Mouse (Mus musculus) v-Abl transformed pro-B cells (cell line): Measurements from ENCODE around the gene Suds3.

Source experiments
- in situ Hi-C, 2 experiments: fragments of 400-800 bp; cut with MboI; formaldehyde crosslinking; loops; one replicate each; pipeline ENCODE4 v1.15.1; 2025; ENCODE audit not compliant: unreplicated experiment in 2 of 2

Suds3 gene

GRCm38 (mm10) chr5:117115836-117116366 lies at the start of gene Suds3:
TSS of gene Suds3 (minus strand) at chr5:117116113.
- in situ Hi-C loops = loop anchor here (5.0 to 25.0 kb wide), 11 partner anchors 41 to 1481 kb away; partner anchors contain the start of genes Pebp1 (in 1 of the 2) and Rab35 (in 1 of the 2)

DNA sequence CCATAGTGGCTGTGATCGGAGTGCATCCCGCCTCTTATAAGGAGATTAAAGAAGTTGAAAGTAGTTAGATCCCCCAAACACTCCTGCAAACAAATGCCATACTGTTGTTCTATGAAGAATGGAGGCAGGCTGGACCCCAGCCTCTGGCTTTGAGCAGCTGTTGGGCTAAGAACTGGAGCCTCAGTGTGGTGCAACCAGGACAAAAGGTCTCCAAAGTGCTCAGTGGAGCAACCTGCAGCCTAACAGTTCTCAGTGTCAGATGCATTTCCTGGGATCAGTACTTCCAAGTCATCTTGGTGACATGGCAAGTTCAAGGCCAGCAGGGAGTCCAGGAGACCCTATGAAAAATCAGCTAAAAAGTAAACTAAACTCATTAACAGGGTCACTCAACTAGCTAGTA lies 49.0 kb upstream of the Suds3 start:
- in situ Hi-C loops = loop anchor here in 1 of 2 experiments (5.0 kb wide), 1 partner anchor 48 kb away; the partner anchor contains the start of gene Suds3

DNA sequence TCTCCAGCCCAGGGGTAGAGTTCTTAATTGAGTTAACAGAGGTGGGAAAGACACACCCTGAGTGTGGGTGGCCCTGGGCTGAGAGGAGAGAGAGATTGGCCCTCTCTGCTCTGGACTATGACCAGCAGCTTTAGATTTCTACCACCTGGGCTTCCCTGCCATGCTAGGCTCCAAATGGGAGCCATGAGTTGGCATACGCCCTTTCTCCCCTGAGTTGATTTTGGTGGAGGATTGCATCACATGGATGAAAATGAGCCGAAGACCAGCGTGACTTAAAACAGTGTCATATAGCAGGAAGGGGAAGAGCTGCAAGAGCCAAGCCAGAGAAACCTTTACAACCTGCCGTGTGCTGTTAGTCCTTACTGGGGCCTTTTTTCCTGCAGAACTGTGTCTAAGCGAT lies 48.6 kb upstream of the Suds3 start:
- in situ Hi-C loops = loop anchor here in 1 of 2 experiments (5.0 kb wide), 1 partner anchor 47 kb away; the partner anchor contains the start of gene Suds3

GRCm38 (mm10) chr5:117163790-117164189 lies 47.9 kb upstream of the Suds3 start:
- in situ Hi-C loops = loop anchor here in 1 of 2 experiments (5.0 kb wide), 1 partner anchor 46 kb away; the partner anchor contains the start of gene Suds3

DNA sequence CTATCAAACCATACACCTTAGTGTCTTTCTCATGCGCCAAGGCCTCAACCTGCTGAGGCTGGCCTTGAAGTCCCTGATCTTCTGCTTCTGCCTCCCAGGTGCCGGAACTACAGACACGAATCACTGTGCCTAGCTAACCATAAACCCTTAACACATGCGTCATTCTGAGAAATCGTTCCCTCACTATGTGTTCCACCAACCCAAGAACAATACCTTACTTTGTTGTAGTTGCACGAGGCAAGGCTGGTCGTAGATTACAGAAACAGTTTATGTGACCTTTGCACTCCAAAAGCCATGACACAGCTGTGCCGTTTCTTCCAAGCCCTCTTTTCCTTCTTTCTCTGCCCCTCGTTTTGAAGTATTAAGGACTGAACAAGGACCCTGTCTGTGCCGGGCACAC lies 44.6 kb upstream of the Suds3 start:
- in situ Hi-C loops = loop anchor here in 1 of 2 experiments (5.0 kb wide), 1 partner anchor 43 kb away; the partner anchor contains the start of gene Suds3

DNA sequence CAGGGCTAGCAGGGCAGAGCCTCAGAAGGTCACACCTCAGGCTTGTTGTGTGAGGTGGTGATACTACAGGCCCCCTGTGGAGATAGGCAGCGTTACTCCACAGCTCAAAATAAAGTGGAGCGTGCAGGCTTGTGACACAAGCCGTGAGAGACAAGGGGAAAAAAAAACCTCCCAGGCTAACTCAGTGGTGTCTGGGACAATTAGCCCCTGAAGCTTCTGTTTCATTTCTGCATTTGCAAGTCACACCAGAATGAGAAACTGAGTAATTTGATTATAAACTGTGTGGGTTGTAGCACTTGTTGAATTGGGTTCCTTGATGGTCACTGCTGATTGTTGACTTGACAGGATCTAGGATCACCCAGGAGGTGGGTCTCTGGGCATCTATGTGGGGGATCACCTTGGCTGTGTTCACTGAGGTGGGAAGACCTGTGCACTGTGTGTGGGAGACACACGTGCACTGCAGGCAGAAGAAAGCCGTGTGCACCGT lies 43.9 kb upstream of the Suds3 start:
- in situ Hi-C loops = loop anchor here (5.0 kb wide), 1 partner anchor 43 kb away; the partner anchor contains the start of gene Suds3 (in 2 of the 2)

- in situ Hi-C loops = loop anchor here in 1 of 2 experiments (5.0 kb wide), 1 partner anchor 42 kb away; the partner anchor contains the start of gene Suds3
Measured at GRCm38 (mm10) chr5:117159326-117159725, 43.4 kb upstream of the Suds3 start.

- in situ Hi-C loops = loop anchor here in 1 of 2 experiments (5.0 kb wide), 1 partner anchor 41 kb away; the partner anchor contains the start of gene Suds3
Measured at GRCm38 (mm10) chr5:117158335-117159018, 42.6 kb upstream of the Suds3 start.

DNA sequence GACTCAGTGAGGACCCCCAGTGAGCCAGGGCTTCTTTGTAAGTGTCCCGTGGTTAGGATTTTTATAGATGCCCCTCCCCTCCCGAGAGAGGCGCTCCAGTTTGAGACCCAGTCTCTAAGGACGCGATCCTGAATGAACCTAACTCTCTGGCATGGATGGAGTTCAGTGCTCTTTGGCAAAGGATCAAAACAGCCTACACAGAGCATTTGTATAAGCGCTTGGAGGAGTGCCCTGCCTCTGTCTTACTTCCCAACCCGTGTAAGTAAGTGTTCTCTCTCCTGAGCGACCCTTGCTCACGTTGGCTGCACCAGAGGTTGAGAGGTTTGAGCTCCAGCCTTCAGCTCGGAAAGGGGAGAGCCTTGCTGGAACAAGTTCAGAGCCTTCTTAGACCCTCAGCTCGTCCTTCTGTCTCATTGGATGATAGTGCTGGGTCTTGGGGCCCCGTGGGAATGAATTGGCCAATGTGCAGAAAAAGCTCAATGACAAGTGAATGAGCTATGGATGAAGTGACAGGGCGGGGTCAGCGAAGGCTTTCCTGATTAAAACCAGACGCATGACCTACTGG lies 37.7 kb upstream of the Suds3 start:
- in situ Hi-C loops = no loop called here

GRCm38 (mm10) chr5:117152944-117153343 lies 37.0 kb upstream of the Suds3 start:
- in situ Hi-C loops = no loop called here

GRCm38 (mm10) chr5:117150068-117150467 lies 34.2 kb upstream of the Suds3 start:
- in situ Hi-C loops = no loop called here

GRCm38 (mm10) chr5:117149054-117149942 lies 33.4 kb upstream of the Suds3 start:
- in situ Hi-C loops = no loop called here

DNA sequence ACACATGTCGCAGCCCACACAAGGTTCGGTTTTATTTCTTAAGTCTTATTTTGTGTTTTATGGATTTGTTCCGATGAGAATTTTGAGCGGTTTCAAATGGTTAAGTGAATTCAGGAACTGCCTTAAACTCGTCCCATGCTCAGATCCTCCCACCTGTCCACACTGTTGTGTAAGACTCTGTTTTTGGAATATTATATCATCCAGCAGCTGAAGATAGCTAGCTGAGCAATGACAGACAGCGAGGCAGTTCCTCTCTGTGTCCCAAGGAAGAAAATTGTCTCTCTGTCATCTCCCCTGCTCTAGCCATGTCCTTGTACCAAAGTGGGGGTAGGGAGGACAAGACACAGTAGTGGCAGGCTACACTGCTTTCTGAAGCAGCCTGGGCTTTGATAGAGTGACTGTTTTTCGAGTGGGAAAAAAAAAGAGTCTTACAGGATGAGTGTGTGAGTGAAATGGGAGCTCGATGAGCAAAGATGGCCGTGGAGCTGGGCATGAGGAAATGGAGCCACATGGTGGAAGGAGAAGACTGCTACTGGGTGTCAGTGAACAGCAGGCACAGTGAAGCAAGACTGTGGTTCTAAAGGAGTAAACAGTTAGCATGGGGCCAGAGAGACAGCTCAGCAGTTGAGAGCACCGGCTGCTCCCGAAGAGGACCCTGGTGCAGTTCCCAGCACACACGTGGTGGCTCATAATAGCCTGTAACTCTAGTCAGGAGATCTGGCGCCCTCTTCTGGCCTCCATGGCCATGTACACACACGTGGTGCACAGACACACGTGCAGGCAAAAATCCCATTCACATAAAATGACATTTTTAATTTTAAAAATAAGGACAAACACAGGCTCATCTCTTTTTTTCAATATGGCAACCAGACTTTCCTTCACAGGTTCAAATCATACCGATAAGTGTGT lies 31.5 kb upstream of the Suds3 start:
- in situ Hi-C loops = no loop called here

- in situ Hi-C loops = no loop called here
Measured at GRCm38 (mm10) chr5:117146165-117146564, 30.3 kb upstream of the Suds3 start.

- in situ Hi-C loops = no loop called here
Measured at GRCm38 (mm10) chr5:117143721-117144135, 27.8 kb upstream of the Suds3 start.

DNA sequence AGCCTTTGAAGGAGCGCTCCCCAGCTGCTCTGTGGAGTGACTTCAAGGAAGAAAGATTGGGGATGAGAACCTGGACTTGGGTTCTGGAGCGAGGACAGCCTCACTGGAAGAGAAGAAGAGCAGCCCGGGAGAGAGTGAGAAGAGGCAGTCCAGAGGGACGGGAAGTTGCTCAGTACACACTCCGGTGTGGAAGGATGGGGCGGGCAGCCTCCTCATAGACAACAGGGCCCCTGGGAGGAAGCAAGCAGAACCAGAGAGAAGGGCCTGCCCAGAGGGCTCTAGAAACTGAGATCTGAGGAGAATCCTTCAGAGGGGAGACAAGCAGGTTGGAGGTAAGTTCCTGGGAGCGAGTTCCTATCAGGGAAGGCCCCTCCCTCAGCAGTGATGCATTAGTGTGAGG lies 24.5 kb upstream of the Suds3 start:
- in situ Hi-C loops = no loop called here

- in situ Hi-C loops = no loop called here
Measured at GRCm38 (mm10) chr5:117139822-117140221, 23.9 kb upstream of the Suds3 start.

GRCm38 (mm10) chr5:117138295-117138988 lies 22.5 kb upstream of the Suds3 start:
- in situ Hi-C loops = no loop called here

GRCm38 (mm10) chr5:117137594-117137993 lies 21.7 kb upstream of the Suds3 start:
- in situ Hi-C loops = no loop called here
